Mouse (Mus musculus) activated CD4-positive, CD25-positive, alpha-beta regulatory T cell, adult 4 months (primary cell): ENCODE results near the gene Rnf11. TPM values are rescaled to one million over a fixed set of nuclear protein-coding genes. Genes with fewer than 3 reads are reported as not detected.
"Not testable (repeated sequence)": the region's sequence is repeated elsewhere in the genome, so short reads cannot be mapped to it uniquely, and the experiment has no call there.

Source experiments
- ATAC-seq: one replicate; pipeline ENCODE4 v1.8.0; 2017
- polyA plus RNA-seq, 2 experiments: library from polyadenylated mRNA; unstranded; fragments of 100-300 nt; shearing (Covaris generic); gene quantifications; one replicate each; pipeline ENCODE4 v1.2.1; 2017

Gene Rnf11
- polyA plus RNA-seq, 2 experiments from 2014 or later = 4.4 to 6.9 TPM

DNA sequence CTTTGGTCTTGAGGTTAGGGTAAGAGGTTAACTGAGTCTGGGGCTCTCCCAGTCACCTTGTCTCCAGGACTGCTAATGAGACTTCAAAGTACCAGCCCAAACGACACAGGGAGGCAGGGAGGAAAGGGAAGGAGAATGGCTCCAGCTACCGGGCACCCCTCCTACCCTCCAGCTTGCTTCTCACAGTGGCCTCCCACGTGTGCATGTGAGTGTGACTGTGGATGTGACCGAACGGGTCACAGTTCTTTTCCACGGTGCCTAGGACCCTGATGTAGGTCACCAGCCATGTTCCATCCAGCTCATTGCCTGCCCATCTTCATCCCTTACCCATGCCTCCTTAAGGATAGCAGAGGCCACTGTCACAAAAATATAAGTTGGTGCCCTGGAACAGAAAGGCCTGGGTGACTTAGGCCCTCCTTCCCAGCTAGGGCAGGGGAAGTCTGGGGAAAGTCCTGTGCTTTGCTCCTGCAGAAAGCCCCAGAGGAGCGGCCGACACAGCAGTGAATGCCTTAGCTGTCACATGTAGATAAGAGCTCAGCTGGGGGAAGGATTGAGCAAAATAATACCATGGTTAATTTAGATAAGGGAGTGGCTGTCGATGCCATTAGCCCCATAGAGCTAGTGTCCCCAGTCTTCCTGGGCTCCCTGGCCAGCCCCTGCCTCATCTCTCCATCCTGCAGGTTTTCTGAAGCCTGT is 73.7 kb downstream of the Rnf11 start:
- no peak for ATAC-seq

DNA sequence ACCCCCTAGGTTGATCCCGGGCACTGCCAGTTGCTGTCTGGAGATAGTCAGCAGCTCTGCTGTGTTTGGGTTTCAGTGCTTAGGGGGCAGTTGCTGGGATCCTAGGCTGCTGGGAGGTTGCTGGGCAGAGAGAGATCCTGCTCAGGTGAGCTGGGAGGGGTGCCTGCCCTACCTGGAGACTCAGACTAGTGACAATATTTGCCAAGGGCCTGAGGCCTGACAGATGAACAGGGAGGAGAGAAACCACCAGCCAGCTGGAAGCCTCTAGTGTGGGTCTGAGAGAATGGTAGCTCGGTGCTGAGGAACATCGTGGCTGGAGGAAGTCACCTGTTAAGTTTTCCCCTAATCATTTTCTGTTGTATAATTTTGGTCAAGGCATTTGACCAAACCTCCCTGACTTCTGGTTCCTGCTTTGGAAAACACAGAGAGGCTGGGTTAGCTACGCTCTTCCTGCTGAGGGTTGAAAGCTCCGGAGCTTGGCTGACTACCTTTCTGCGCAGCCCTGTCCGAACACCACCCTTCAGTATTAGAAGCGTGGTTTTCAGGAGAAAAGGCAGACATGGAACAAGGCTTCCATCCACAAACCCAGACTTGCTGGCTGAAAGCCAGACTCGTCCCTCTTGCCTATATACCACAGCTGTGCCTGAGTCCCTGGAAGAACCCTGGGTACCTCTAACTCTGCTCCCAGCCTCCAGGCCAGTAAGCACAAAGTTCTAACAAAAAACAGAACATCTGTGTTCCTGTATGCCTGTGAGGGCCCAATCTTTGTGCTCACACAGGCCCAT is 76.6 kb downstream of the Rnf11 start:
- no peak for ATAC-seq

DNA sequence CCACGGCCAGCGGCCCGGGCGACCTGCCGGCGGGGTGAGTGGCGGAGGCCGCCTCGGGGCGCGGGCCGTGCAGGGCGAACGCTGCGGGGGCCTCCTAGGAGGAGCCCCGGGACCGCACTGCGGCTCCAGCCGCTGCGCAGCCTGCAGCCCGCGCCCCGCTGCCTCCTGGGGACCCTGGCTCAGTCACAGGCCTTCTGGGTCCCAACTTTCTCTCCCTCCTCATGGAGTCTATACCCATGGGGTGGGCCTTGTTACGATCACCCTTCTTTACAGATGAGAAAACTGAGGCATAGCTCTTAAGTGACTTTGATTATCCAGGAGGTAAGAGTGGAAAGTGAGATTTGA is 77.4 kb downstream of the Rnf11 start:
- no peak for ATAC-seq

DNA sequence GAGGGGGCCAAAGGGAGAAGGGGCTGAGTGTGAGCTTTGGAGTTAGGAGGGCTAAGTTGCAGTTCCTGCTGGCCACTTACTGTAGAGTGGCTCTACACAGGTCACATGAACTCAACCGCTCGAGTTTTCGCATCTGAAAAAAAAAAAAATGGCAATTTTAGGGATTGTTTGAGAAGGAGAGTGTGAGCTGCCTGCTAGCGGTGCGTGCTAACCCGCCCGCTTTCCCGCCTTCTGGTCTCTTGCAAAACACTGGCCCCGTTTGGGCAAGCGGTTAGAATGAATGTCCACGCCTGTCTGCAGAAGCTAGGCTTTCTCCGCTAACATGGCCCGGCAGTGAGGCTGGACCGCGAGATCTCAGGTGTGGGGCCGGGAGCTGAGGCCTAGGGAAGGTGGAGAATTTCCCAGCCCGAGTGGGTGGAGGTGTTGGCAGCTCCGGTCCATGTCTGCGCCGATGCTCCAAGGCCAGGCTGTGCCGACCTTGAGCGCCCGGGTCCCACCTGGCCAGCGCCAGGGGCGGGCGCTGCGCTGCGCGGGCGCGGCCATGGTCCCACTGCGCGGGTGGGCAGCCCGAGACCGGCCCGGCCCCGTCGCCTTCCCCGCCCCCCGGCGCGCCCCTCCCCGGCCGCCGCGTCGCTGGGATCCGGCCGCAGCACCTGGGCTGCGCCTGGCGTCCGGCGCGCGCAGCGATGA is 77.9 kb downstream of the Rnf11 start, which contains the start of gene Ttc39a:
Gene Ttc39a (plus strand): TSS at position 138 of the 690 bp plus-strand sequence.
- no peak for ATAC-seq

DNA sequence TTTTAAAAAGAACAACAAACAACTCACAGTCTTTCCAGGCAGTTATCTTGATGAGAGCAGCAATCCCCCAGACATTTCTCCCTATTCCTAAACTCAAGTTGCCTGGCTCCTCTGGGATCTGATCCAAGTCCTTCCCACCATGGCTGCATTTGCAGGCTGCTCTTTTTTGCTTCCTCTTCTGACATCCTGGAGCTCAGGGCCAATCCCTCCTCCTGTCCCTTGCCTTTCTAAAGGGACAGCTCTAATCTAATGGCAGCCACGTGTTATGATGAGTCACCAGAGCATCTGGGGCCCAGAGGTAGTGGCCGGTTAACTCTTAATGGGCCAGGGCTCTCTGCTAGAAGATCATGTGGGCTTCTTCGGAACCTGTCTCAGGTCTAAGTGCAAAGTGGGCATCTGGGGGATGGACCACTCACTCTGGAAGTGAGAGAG is 78.5 kb downstream of the Rnf11 start:
- no peak for ATAC-seq

DNA sequence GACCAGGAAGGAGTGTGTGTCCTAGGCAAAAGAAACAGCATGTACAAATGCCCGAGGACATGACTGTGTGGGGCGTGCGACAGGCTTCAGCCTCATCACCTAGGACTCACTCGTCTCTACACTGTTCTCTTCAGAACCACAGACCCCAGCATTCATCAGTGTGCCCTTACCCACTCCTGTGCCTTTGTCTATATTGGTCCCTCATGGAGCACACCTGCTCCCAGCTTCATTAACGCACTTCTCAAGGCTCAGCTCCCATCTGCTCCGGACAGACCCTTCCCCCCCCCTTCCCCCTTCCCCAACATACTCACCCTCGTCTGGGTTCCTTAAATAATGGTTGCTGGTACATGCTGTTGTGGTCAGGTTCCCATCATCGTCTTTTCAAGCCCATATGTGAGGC is 79.1 kb downstream of the Rnf11 start:
- ATAC-seq = no peak

DNA sequence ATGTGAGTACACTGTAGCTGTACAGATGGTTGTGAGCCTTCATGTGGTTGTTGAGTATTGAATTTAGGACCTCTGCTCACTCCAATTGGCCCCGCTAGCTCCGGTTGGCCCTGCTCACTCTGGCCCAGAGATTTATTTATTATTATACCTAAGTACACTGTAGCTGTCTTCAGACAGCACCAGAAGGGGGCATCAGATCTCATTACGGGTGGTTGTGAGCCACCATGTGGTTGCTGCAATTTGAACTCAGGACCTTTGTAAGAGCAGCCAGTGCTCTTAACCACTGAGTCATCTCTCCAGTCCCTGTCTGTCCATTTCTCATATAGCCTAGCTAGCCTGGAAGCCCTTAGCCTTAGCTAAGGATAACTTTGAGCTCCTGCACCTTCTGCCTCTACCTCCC is 79.6 kb downstream of the Rnf11 start:
- not testable (repeated sequence) for ATAC-seq

DNA sequence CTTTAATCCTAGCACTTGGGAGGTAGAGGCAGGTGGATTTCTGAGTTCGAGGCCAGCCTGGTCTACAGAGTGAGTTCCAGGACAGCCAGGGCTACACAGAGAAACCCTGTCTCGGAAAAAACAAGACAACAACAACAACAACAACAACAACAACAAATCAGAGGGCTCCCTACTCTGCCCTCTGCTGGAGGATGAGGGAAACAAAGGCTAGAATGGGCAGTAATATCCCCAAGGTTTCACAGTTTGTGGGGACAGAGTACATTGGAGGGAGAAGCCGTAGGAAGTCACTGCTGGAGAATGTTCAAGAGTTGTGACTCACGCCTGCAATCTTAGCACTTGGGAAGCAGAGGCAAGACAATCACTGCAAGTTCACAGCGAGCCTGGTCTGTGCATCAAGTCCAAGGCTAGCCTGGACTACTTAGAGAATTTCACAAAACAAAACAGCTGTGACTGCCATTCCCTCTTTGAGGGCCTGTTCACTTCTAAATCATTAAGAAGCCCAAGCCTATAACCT is 83.3 kb downstream of the Rnf11 start:
- ATAC-seq = no peak

Other genes with a start within 250 kb of the Rnf11 start
- gene Eps15, start 204.5 kb downstream of the Rnf11 start, polyA plus RNA-seq = 10 to 100 TPM; 66.5 to 83.3 TPM
- not detected for gene Ttc39a, start 78.1 kb downstream of the Rnf11 start, polyA plus RNA-seq
- not detected for gene 4930522H14Rik, start 46.6 kb upstream of the Rnf11 start, polyA plus RNA-seq
- 10 to 100 TPM; 26.3 to 28.6 TPM for gene Cdkn2c, start 182.5 kb upstream of the Rnf11 start, polyA plus RNA-seq
- 1 to 10 TPM; 3.7 to 5.0 TPM for gene Faf1, start 191.9 kb upstream of the Rnf11 start, polyA plus RNA-seq